Mouse (Mus musculus) C2C12 (cell line): ENCODE results near the gene Atp8a2. TPM values are rescaled to one million over a fixed set of nuclear protein-coding genes. Genes with fewer than 3 reads are reported as not detected.

Source experiments
- H3K27me3 ChIP-seq: one replicate; pipeline ENCODE4 v1.6.1; 2011; ENCODE audit not compliant: control insufficient read depth, insufficient read depth, insufficient read length
- H3K36me3 ChIP-seq: one replicate; pipeline ENCODE4 v1.6.1; 2011; ENCODE audit not compliant: control insufficient read depth, insufficient read depth
- H3K4me3 ChIP-seq: one replicate; pipeline ENCODE4 v1.5.1; 2011; ENCODE audit warnings: mild to moderate bottlenecking, control low read depth; ENCODE audit not compliant: poor library complexity, insufficient read depth, severe bottlenecking
- H3K79me2 ChIP-seq: one replicate; pipeline ENCODE4 v1.6.1; 2011; ENCODE audit not compliant: control insufficient read depth, insufficient read depth
- H3K79me3 ChIP-seq: one replicate; pipeline ENCODE4 v1.6.1; 2011; ENCODE audit warnings: low read depth, control low read depth
- H3ac ChIP-seq: one replicate; pipeline ENCODE3; 2011; ENCODE audit warnings: low read depth; ENCODE audit not compliant: control insufficient read depth, insufficient read length
- CEBPB ChIP-seq: IDR thresholded peaks from one replicate; pipeline ENCODE4 v1.6.1; 2011; ENCODE audit warnings: low read depth, mild to moderate bottlenecking, control low read depth, moderate library complexity
- CTCF ChIP-seq: IDR thresholded peaks from one replicate; pipeline ENCODE4 v1.5.1; 2011; ENCODE audit not compliant: control insufficient read depth, insufficient read depth, insufficient read length
- FOSL1 ChIP-seq: IDR thresholded peaks from one replicate; pipeline ENCODE4 v1.8.0; 2011; ENCODE audit warnings: mild to moderate bottlenecking, low read length; ENCODE audit not compliant: poor library complexity, insufficient read depth, severe bottlenecking
- MAX ChIP-seq: IDR thresholded peaks from one replicate; pipeline ENCODE4 v1.6.1; 2011; ENCODE audit warnings: mild to moderate bottlenecking, control low read depth
- MYOD1 ChIP-seq: IDR thresholded peaks from one replicate; pipeline ENCODE4 v1.6.1; 2011; ENCODE audit warnings: low read depth; ENCODE audit not compliant: control insufficient read depth, insufficient read length
- MYOG ChIP-seq: IDR thresholded peaks from one replicate; pipeline ENCODE4 v1.6.1; 2011; ENCODE audit not compliant: control insufficient read depth, insufficient read length; ENCODE audit errors: extremely low read depth
- USF1 ChIP-seq: IDR thresholded peaks from one replicate; pipeline ENCODE4 v1.6.1; 2011; ENCODE audit warnings: low read depth, mild to moderate bottlenecking, control low read depth, moderate library complexity
- microRNA-seq: library from miRNA; unstranded; fragments of <30 nt; microRNA quantifications from one replicate; pipeline ENCODE4, GENCODE M21; 2019; ENCODE audit warnings: borderline microRNAs expressed
- polyA plus RNA-seq: library from polyadenylated mRNA; unstranded; fragments of >200 nt; fragmentation: generic; extraction: Trizol; gene quantifications from one replicate; pipeline ENCODE4 v1.2.1, GENCODE M21; 2012; ENCODE audit warnings: missing spikeins

Gene Atp8a2
- polyA plus RNA-seq, 1 experiment, result under 0.01 TPM

GRCm38 (mm10) chr14:59591901-59592300 is 605.1 kb downstream of the Atp8a2 start:
- Histone ChIP-seq H3K79me3 (peaks cover 4% of the 10 kb centered on the region), H3K36me3 (peaks cover 31% of the 10 kb centered on the region)
- TF ChIP-seq CTCF, result no peak
- TF ChIP-seq USF1, result no peak
- TF ChIP-seq MYOG, result no peak
- no peak for TF ChIP-seq FOSL1
- TF ChIP-seq MAX, result no peak
- no peak for TF ChIP-seq CEBPB
- no peak for TF ChIP-seq MYOD1

GRCm38 (mm10) chr14:59590614-59591013 is 606.4 kb downstream of the Atp8a2 start:
- Histone ChIP-seq H3K79me3 (no peaks in the 10 kb centered on the region), H3K79me2 (no peaks in the 10 kb centered on the region), H3K4me3 (no peak overlapping the region), H3ac (no peak overlapping the region), H3K27me3 (no peaks in the 10 kb centered on the region), H3K36me3 (peaks cover 31% of the 10 kb centered on the region)
- TF ChIP-seq FOSL1 (no peak), USF1 (no peak), CTCF (no peak), MYOD1 (no peak), MAX (no peak), MYOG (no peak), CEBPB (no peak)

More at GRCm38 (mm10) chr14:59591901-59592300, 605.1 kb downstream of the Atp8a2 start:
- Histone ChIP-seq H3K27me3 (no peaks in the 10 kb centered on the region), H3K79me2 (peaks cover 12% of the 10 kb centered on the region), H3ac (no peak overlapping the region), H3K4me3 (no peak overlapping the region)

Small RNA genes lying within 50 kb of the gene (microRNA-seq; reads per million reads assigned to microRNA genes)
- gene Mir719, result not detected

Other genes with a start within 250 kb of the Atp8a2 start
- not detected for gene Nupl1, start 54.3 kb upstream of the Atp8a2 start, polyA plus RNA-seq
- gene Gm49336, start 54.3 kb upstream of the Atp8a2 start, polyA plus RNA-seq, result 19.9 TPM
- 10.0 TPM for gene Mtmr6, start 68.0 kb upstream of the Atp8a2 start, polyA plus RNA-seq
- gene Amer2, start 176.1 kb upstream of the Atp8a2 start, polyA plus RNA-seq, result under 0.01 TPM